Mouse (Mus musculus) R1 (cell line): ENCODE data around the gene BC035044.
"Not testable (repeated sequence)": the region's sequence is repeated elsewhere in the genome, so short reads cannot be mapped to it uniquely, and the experiment has no call there.

Source experiments
- DNase-seq: peaks from one replicate; pipeline ENCODE4 v3.0.0-alpha.2; 2018; ENCODE audit warnings: low read depth, low spot score

BC035044 gene

DNA sequence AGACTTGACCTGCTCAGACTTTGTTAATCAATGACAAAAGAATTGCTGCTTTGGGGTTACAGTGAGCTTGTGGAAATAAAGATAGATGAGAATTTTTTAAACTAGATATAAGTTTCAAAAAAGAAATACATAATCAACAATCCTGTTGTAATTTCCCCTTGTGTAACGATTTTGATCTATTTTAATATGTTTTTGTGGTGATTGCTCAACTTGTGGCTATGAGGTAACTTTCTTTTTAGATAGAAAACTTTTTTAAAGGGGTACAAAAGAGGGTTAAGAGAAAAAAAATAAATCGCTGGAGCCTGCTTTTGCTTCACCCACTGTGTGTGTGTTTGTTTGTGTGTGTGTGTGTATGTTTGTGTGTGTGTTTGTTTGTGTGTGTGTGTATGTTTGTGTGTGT, 39.8 kb downstream of the BC035044 start:
- DNase-seq, result no peak

DNA sequence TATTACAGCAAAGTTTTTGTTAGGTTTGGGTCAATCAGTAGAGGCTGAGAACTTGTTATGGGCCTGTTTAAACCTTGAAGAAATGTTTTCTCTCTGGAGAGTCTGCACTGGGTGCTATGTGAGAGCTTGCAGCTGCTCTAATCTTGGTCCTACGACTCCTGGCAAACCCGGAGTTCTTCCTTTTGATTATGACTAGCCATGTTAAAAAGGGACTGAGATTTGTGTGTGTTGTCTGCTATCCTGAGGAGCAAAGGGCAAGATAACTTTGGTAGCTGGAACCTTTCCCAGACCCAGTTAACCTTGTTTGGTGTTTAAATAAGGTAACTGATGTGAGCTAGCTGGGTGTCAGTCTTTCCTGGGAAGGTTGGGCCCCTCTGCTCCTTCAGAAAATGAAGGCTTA, 40.3 kb downstream of the BC035044 start:
- no peak for DNase-seq

DNA sequence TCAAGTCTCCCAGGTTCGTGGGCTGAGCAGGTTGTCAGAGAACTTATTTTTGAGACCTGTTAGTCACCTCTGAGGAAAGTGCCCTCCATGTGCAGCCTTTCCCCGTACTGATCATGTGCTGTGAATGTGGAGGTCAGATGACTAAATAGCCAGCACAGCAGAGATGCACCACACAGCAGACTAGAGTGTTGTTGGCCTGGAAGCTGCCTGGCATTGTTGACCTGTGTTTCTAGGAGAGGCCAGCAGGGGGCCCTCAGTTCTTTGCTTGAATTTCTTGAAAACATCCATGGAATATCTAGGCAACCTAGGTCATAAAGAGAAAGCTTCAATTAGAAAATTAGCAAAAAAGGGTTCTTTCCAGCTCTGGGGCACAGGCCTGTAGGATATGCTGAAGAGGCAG, 41.0 kb downstream of the BC035044 start:
- peak; percentile 58 for DNase-seq

DNA sequence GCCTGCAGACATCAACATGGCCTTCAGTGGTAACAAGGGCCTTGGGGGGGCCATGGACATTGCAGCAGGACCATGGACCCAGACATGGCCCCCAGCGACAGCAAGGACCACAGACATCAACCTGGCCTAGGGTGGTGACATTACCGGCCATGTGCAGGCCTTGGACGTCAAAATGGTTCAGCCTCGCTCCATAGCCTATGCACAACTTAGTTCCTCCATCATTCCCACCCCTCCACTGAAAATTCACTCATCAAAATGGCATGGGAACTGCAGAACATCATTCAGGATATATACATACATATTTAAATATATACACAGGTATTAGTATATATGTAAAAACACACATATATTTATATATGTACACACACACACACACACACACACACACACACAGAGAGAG, 43.5 kb downstream of the BC035044 start:
- no peak for DNase-seq

DNA sequence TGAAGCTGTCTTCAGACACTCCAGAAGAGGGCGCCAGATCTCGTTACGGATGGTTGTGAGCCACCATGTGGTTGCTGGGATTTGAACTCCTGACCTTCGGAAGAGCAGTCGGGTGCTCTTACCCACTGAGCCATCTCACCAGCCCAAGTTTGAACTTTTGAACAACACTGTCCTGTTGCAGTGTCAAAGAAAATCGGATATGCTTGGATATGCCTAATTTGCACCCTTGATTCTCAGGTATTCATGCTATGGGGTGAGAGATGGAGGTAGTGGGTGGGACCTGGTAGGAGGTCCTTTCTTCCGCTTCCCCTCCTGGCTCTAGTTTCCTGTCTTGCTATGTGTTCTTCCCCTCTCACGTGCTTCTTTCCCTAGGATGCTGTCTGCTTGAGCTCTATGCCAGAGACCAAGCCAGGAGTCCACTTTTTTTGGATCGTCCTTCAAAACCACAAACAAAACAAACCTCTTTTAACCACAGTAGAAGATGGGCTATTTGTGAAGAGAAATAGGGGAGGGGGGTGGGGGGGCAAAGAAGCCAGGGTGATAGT, 44.9 kb downstream of the BC035044 start:
- DNase-seq, result no peak

DNA sequence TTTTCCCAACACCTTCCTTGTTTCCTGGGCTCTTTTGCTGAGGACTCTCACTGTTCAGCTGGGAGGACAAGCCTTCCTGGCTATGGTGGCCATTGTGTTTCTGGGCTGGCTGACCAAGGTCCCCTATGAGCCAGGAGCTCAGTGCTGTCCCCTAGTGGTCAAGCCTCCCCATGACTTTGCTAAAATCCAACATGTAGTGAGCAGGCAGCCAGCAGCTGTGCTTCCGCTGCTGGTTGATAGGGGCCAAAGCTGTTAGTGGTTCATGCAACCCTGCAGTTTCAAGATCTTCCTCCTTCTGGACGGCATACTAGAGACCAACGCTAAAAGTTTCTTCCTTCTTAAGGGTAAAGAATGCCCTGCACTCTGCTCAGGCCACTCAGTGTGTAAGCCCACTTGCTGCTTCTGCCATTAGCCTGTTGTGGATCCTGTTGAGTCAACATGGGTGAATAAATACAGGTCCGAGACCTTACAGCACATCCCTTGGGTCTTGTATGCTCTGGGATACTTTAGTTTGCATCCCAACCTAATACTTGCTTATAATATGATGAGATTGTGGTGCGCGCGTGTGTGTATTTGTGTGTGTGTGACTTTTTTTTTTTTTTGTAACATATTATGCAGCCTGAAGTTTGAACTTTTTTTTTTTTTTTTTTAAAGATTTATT, 45.5 kb downstream of the BC035044 start:
- peak; percentile 91 for DNase-seq

DNA sequence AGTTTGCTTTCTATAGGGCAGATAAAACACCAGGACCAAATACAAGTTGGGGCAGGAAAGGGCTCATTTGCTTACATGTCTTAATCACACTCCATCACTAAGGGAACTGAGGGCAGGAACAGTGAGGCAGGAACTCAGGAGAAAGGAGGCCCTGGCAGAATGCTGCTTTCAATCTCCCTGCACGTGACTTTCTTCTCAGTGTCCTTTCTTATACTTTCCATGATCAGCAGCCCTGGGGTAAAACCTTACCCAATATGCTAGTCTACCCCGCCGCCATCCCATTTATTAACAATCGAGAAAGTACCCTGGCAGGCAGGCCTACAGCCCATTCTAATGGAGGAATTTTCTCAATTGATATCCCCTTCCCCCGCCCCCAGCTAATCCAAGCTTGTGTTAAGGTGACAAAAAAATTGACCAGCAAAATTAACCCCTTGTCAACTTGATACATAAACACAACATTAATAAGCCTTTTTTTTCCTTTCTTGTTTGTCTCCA, 46.3 kb downstream of the BC035044 start:
- DNase-seq, result no peak

DNA sequence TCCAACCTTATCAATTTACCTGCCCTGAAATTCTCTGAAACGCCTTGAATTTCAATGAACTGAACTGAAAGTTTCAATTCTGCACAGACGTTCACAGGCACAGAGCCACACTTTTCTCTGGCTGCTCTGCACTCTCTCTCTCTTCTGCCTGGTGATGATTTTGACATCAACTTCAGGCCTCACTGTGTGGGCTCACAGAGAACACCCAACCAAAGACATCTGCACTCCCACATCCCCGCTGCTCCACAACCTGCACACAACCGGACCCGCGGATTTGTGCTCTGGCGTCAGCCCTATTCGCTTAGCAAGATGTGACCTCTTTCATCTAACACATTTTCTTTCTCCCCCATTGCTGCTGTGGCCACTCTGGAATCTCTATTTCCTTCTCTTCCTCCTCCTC, 46.8 kb downstream of the BC035044 start:
- no peak for DNase-seq

DNA sequence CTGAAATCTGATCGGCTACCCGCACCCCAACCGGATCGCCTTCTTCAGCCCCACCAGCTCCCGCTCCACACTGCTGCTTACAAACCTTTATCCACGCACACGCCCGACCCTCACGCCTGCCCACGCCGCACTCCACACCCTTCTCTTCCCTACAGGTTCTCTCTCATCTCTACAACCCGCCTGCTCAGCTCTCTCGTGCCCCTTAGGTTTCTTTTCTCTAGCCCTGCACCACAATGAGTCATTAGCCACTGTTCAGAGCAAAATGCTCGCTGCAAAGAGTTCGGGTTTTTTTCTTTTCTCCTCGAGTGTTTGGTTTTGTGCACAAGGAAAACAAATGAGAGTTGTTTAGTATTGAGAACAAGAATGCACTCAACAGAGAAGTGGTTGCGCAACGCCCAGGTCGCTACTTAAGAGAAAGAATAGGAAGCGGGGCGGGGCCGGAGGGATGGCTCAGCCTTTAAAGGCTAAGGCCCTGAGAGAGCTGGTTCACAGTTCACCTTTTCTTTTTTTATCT, 47.4 kb downstream of the BC035044 start:
- DNase-seq, result peak; percentile 91

DNA sequence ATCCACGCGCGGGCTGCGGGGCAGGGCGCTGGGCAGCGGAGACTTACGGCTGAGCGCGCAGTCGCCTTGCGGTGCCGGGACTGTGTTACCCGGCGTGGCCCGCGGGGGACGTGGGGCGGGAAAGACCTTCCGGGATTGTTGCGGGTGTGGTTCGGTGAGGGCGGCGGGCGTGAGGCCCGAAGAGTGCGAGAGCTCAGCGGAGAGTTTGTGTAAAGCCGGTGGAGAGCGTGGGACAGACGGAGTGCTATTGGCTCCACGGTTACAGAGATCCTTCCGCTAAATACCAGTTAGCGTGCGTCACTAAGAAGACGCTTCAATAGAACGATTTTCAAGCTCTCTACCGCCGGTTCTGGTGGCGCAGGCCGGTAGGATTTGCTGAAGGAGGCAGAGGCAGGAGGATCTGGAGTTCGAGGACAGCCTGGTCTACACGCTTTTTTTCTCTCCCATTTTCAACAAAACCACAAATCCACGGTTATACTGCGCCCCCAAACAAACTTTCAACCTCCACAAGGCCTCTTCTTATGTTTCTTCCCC, 47.9 kb downstream of the BC035044 start:
- DNase-seq, result peak; percentile 94

DNA sequence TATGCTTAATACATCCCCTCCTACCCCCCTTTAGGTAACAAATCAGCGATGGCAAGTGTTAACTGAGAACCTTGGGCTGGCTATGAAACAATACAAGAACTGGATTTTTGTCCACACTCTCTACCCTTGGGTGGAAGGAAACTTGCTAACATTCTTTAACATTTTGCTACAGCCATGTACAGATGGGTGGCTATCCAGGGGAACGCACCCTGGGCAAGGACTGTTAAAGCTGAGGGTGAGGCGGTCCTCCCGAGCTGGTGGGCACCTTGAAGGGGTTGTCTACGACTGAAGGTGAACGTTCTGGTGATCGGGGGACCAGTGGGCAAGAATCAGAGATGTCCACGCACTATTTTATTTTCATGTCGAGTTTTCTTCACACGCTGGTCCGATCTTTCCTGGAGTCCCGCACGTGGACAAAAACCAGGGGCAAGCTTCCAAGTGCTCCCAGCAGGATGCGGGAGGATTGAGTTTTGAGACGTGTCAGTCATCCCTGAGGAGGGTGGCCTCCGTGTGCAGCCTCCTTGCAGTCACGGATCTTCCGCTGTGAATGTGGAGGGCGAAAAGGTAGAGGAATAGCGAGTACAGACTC, 48.5 kb downstream of the BC035044 start:
- no peak for DNase-seq

DNA sequence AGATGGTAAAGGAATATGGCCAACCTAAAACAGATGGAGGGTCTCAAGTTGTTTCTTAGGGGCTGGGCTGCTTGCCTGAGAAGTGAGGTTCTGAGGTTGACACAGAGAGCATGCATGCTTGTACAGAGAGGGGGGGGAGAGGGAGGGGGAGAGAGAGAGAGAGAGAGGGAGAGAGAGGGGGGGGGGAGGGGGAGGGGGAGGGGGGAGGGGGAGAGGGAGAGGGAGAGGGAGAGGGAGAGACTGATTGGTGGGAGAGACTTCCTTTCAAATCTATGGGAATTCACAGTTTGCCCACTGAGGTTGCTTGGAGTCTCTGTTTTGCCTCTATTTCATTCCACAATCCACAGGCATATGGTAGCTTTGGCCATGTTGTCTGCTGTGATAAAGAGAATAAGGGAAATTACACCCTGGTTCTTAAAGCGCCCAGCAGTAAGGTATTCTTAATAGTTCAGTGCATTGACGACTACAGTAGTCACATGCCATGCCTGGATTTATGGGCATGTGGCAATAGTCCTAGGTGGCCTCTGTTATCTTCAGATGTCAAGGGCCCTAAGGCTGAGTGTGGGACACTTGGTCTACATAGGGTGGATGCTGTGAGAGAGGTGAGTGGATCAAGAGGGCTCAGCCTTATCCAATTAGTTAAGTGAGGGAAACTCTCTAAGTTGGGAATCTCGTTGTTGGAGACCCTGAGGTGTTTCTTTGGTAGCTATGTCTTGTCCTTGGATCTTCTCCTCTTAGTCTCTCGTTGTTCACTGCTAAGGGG, 49.4 kb downstream of the BC035044 start:
- no peak for DNase-seq

DNA sequence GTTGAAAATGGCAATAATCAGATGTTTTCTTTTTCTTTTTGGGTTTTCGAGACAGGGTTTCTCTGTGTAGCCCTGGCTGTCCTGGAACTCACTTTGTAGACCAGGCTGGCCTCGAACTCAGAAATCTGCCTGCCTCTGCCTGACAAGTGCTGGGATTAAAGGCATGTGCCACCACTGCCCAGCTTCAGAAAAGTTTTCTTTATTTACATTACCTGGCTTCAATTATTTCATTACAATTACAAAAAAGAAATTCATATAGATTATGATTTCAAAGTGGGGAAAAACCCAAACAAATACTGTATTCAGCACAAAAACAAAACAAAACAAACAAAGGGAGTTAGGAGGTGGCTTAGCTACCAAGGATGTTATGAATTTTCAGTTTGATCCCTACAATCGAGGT, 50.3 kb downstream of the BC035044 start:
- not testable (repeated sequence) for DNase-seq

DNA sequence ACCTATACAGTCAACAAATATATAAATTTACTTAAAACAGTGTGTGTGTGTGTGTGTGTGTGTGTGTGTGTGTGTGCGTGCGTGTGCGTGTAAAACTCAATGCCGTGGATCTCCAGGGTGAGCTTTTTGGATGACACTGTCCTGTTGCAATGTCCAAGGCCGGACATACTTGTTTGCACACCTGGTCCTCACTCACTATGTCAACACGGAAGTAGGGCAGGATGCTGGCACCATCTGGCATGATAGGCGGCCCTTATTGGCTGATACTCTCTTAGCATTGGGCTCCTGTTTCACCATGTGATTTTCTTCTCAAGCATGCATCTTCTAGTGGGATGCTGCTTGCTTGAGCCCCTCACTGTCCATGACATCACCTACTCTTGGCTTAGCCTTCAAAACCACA, 51.0 kb downstream of the BC035044 start:
- DNase-seq, result no peak

DNA sequence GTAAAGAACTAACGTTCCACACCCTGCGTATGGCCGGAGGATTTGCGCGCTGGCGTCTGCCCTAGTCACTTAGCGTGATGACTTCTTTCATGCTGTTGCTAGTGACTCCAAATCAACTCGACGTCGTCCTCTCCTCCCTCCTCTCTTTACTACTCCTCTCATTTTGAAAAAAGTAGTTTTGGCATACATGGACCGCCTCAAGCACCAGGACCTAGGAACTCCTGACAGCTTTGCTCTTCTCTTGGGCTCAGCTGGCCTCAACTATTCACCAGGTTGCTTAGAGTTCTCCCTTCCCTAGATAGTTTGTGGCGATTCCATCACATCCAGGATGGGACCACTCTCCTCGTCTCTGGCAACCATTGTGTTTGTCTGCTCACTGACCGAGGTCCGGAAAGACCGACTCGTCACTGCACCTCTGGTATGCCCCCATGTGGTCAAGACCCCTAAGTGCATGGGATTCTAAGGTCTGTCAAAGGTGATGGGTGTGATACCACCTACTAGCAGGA, 51.6 kb downstream of the BC035044 start:
- DNase-seq, result peak; percentile 95

DNA sequence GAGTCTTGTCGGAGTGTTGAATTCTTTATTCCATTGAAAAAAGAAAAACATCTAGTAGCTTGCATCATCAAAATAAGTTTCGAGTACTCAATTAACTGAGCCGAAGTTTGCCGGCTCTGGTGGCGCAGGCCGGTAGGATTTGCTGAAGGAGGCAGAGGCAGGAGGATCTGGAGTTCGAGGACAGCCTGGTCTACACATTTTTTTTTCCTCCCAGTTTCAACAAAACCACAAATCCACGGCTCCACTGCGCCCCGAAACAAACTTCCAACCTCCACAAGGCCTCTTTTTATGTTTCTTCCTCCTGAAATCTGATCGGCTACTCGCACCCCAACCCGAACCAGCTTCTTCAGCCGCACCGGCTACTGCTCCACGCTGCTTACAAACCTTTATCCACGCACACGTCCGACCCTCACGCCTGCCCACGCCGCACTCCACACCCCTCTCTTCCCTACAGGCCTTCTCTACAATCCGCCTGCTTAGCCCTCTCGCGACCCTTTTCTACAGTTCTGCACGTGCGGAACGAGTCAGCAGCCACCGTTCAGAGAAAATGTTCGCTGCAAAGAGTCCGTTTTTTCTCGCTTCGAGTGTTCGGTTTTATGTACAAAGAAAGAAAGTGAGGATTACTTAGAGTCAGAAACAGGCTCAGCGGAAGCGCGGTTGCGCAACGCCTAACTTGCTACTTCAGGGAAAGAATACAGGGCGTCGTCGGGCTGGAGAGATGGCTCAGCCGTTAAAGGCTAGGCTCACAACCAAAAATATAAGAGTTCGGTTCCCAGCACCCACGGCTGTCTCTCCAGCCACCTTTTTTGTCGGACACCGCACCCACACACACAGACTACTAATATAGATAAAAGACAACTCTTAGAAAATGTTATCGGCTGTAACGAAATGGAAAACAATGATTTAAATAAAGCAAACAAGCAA, 52.3 kb downstream of the BC035044 start:
- DNase-seq, result peak; percentile 84

DNA sequence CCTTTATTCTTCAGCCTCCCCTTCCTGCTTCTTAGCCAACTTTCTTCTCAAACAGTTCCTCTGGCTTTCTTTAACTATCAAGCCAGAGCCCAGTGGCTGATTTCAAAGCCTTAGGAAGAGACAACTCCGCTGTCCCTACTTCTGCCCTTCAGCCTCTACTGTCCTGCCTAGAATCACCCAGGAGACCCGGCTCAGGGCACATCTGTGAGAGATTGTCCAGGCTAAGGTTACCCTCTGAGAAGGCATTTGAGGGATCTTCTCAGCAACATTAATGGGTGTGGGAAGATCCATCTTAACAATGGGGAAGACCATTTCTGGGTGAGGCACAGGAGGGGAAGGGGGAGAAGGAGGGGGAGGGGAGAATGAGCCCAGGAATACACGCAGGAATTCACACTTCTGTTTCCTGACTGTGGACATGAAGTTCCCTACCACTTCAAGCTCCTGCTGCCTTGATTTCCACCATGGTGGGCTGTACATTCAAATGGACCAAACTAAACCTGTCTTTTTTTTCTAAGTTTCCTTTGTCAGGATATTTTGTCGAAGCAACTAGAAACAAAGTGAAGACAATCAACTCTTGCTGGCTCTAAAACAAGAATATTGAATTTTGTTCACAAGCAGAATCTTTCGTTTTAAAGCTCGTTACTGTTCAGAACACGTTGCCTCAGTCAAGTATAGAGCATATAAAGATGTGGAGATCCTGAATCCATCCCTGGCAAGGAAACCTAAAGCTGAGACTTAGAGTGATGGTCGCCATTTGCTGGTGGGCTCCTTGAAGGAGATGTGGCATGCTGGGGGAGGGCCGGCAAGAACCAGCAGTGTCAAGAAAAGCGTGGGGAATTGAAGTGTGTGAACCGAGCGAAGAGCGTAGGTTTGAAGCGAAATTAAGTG, 53.2 kb downstream of the BC035044 start:
- DNase-seq, result peak; percentile 37

DNA sequence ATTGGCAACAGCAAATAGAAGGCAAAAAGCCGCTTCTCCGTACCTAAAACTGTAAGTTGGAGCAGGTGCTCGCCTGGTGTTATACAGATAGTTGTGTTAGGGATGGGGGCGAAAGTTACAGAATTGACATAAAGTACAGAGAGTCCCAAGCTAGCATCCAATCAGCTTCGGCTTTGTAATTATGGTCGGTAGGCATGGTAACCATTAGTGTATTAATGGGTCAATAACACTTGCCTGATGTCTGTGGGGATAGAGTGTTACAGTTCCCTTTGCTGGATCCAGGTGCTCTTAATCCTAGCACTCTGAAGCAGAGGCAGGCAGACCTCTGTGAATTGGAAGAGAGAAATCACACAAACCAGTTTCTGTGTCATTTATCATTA, 54.0 kb downstream of the BC035044 start:
- no peak for DNase-seq

DNA sequence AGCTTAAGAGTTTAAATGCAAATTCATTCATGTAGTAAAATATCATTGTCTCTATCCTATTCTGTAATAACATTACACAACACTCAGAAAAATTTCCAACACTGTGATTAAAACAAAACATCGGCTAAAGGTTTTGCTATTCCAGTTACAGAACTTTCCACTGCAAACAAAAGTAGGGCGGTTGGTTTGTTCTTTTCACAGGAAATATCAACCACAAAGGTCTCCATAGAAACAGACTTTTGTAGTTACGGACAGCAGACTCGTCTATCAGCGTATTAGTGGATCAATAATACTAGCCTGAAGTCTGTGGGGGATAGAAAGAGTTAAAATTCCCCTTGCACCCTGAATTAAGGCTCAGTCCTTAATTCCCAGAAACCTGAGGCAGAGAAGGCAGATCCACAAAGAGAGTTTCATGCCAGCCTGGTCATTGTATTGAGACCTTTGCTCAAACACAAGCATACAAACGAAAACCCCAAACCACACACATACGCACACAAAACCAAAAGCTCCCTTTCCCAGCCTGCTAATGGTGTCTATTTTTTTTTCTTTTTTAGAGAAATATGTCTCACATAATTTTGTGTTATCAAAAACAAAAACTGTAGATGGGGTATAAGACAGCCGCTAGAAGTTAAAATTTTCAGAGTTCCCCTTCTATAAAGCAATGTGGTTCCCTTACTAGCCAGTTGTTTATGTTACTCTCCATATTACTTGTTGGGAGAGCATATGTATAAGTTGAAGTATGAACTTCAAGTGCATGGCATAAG, 54.6 kb downstream of the BC035044 start:
- no peak for DNase-seq
